Comparison of ENCODE assay signal across 20 mouse cellular contexts in genomic region chr15:27282279-27282678, GRCm38 (mm10).
A peak's percentile ranks its signal among the peaks of the same experiment; 100 is the strongest.
DNase-seq lines count a peak whose midpoint lies in the region; ATAC-seq and TF ChIP-seq lines count a peak whose summit lies in the region.
"Had no signal": no experiment of that assay in that cellular context is flagged by ENCODE, and none has a peak within 500 bp of the region (broad histone marks: within the 10 kb centered on the region; RNA-seq: fewer than 3 reads in every experiment).

No protein-coding gene starts in this region.

- no peak overlapping the region for H3K4me2 ChIP-seq in intestine, postnatal 0 days (replicated peaks; ENCODE audit: low read depth)
- H3K4me2 ChIP-seq in intestine, embryonic 15.5 days (replicated peaks) = no peak overlapping the region
- H3K4me2 ChIP-seq: embryonic facial prominence, embryonic 15.5 days; heart, embryonic 12.5 days; limb, embryonic 15.5 days; neural tube, embryonic 12.5 days had no signal

- H3K9me3 ChIP-seq in intestine, postnatal 0 days (ENCODE audit: control insufficient read depth) = no peaks in the 10 kb centered on the region; the same call in 1 of the 2 replicates
- H3K9me3 ChIP-seq in intestine, embryonic 15.5 days = no peaks in the 10 kb centered on the region
- H3K9me3 ChIP-seq: embryonic facial prominence, embryonic 15.5 days; limb, embryonic 15.5 days had no signal

- H3K4me3 ChIP-seq in intestine, postnatal 0 days (ENCODE audit: low read depth, low read length) = no peak overlapping the region
- no peak overlapping the region for H3K4me3 ChIP-seq in intestine, embryonic 15.5 days (replicated peaks)
- H3K4me3 ChIP-seq in testis, adult 2 months (ENCODE audit: control insufficient read depth, low read depth, low read length) = no peak overlapping the region
- H3K4me3 ChIP-seq: embryonic facial prominence, embryonic 15.5 days; heart, embryonic 12.5 days; hindbrain, embryonic 10.5 days; limb, embryonic 15.5 days; neural tube, embryonic 12.5 days had no signal

- peak; percentile 42 for TF ChIP-seq CTCF in intestine, postnatal 0 days (IDR thresholded peaks at IDR 0.05; ENCODE audit: low read depth)
- peak; percentile 39; the same call in 1 of the 2 replicates for TF ChIP-seq CTCF in testis, adult 2 months (IDR thresholded peaks at IDR 0.05; ENCODE audit: control insufficient read depth, insufficient read depth, insufficient replicate concordance, low read depth, low read length)

- no peak overlapping the region for H3K9ac ChIP-seq in intestine, postnatal 0 days (ENCODE audit: low read depth, low read length)
- H3K9ac ChIP-seq in intestine, embryonic 15.5 days = no peak overlapping the region
- H3K9ac ChIP-seq: embryonic facial prominence, embryonic 15.5 days; heart, embryonic 12.5 days; limb, embryonic 15.5 days; neural tube, embryonic 12.5 days had no signal

- 87% methylated on average over 1 of the region's 1 CpGs for WGBS in intestine, postnatal 0 days
- WGBS in intestine, embryonic 15.5 days = 85% methylated on average over 1 of the region's 1 CpGs

- no peak for TF ChIP-seq POLR2A in testis, adult 2 months (IDR thresholded peaks at IDR 0.05; ENCODE audit: control insufficient read depth, low read depth, low read length)

- H3K27me3 ChIP-seq in intestine, postnatal 0 days (replicated peaks; ENCODE audit: control insufficient read depth, insufficient read depth, low read length) = no peaks in the 10 kb centered on the region
- no peaks in the 10 kb centered on the region for H3K27me3 ChIP-seq in intestine, embryonic 15.5 days (replicated peaks)
- no peaks in the 10 kb centered on the region for H3K27me3 ChIP-seq in testis, adult 2 months (ENCODE audit: control insufficient read depth, insufficient read depth, low read length)
- H3K27me3 ChIP-seq: embryonic facial prominence, embryonic 15.5 days; heart, embryonic 12.5 days; limb, embryonic 15.5 days; neural tube, embryonic 12.5 days had no signal

- no peaks in the 10 kb centered on the region for H3K4me1 ChIP-seq in intestine, postnatal 0 days (replicated peaks; ENCODE audit: control insufficient read depth, insufficient read depth, low read length)
- H3K4me1 ChIP-seq in intestine, embryonic 15.5 days (replicated peaks) = no peaks in the 10 kb centered on the region
- H3K4me1 ChIP-seq in testis, adult 2 months (ENCODE audit: control insufficient read depth, insufficient read depth, low read length) = no peaks in the 10 kb centered on the region
- H3K4me1 ChIP-seq: embryonic facial prominence, embryonic 15.5 days; heart, embryonic 12.5 days; hindbrain, embryonic 10.5 days; limb, embryonic 15.5 days; neural tube, embryonic 12.5 days had no signal

- no peak for DNase-seq in testis, postnatal 10 days (ENCODE audit: low spot score)
- DNase-seq in NIH3T3 (ENCODE audit: low read depth) = peak; percentile 12
- no peak for DNase-seq in adrenal gland, postnatal 4 days (ENCODE audit: low spot score in 2 of 2)
- no peak for DNase-seq in spleen, postnatal 4 days (ENCODE audit: low spot score in 2 of 2)
- DNase-seq: cerebellum, adult 18-20 months; gastrocnemius, postnatal 14 days; kidney, adult 8-10 months; lung, postnatal 4 days; midbrain, embryonic 14.5 days; right cerebral cortex, postnatal 4 days had no signal

- no peak for ATAC-seq in intestine, postnatal 0 days
- ATAC-seq in intestine, embryonic 15.5 days = no peak
- ATAC-seq: activated CD4-positive, CD25-positive, alpha-beta regulatory T cell, adult 4 months; forebrain, embryonic 14.5 days had no signal

- H3K36me3 ChIP-seq in intestine, postnatal 0 days (ENCODE audit: control insufficient read depth, insufficient read depth) = no peaks in the 10 kb centered on the region
- H3K36me3 ChIP-seq in intestine, embryonic 15.5 days = no peaks in the 10 kb centered on the region
- H3K36me3 ChIP-seq in testis, adult 2 months (ENCODE audit: control insufficient read depth, insufficient read depth, low read length) = no peaks in the 10 kb centered on the region
- H3K36me3 ChIP-seq: embryonic facial prominence, embryonic 15.5 days; heart, embryonic 12.5 days; hindbrain, embryonic 10.5 days; limb, embryonic 15.5 days; neural tube, embryonic 12.5 days had no signal

- no peak overlapping the region for H3K27ac ChIP-seq in intestine, postnatal 0 days (ENCODE audit: low read depth, low read length)
- no peak overlapping the region for H3K27ac ChIP-seq in intestine, embryonic 15.5 days
- no peak overlapping the region for H3K27ac ChIP-seq in testis, adult 2 months (ENCODE audit: control insufficient read depth, insufficient read depth, low read depth, low read length)
- H3K27ac ChIP-seq: embryonic facial prominence, embryonic 15.5 days; hindbrain, embryonic 10.5 days; limb, embryonic 15.5 days; neural tube, embryonic 12.5 days had no signal
